Mouse (Mus musculus) bone marrow macrophage, adult 2 months (primary cell): ENCODE measurements at regions not wholly inside any gene's neighbourhood (a gene's known extent, or its start where the extent isn't known, plus 50 kb on each side); places are given as distances from the start of the nearest gene placed in this dataset.

Source experiments
- CTCF ChIP-seq: IDR thresholded peaks from 2 replicates; pipeline ENCODE4 v1.5.1; 2012; ENCODE audit warnings: low read depth, mild to moderate bottlenecking, low read length, moderate library complexity
- POLR2A ChIP-seq: IDR thresholded peaks from 2 replicates; pipeline ENCODE4 v1.6.1; 2012; ENCODE audit warnings: mild to moderate bottlenecking, low read depth, low read length, borderline replicate concordance

GRCm38 (mm10) chrX:11883738-11884716, 276.1 kb downstream of the Bcor start:
- TF ChIP-seq POLR2A (no peak), CTCF (no peak)
